Mouse (Mus musculus): Measurements from ENCODE around the gene Rps6ka5. TPM values are rescaled to one million over a fixed set of nuclear protein-coding genes. Genes with fewer than 3 reads are reported as not detected.

Rps6ka5 gene
- polyA plus RNA-seq, 1 experiment: 5.6 TPM

DNA sequence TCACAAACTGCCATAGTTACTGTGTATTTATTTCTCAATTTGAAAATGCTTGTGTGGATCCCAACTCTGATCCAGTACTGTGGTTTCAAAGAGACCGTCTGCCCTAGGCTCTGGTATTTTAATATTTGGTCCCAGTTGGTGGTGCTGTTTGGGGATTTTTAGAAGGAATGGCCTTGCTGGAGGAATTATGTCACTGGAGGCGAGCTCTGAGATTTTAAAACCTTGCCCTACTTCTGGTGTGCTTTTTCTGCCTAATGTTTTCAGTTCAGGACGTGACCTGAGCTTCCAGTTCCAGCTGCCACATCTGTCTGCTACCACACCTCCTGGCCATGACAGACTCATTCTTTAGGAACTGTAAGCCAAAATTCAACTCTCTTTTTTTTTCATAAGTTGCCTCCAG is 121.2 kb downstream of the Rps6ka5 start:
- TF ChIP-seq GATA1 (IDR thresholded peaks at IDR 0.05; ENCODE audit: low read length): no peak

DNA sequence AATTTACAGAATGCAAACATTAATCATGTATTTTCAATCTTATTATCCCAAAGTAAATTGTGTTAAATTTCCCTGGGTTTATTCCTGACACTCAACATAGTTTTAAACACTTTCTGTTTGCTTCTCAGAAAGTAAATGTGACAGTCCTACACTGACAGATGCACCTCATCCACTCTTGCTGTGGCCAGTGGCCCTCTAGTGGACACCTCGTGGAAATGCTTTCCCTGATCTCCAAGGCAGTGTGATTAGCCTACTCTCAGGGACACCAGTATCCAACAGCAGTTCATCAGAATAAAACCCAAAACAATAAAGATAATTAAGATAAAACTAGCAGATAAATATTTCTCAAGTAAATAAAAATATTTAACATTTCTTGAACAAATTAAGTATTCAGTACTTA is 122.2 kb downstream of the Rps6ka5 start:
- TF ChIP-seq GATA1 (IDR thresholded peaks at IDR 0.05; ENCODE audit: low read length): no peak

GRCm38 (mm10) chr12:100594700-100595099 is 132.1 kb downstream of the Rps6ka5 start:
- no peak for TF ChIP-seq GATA1 (IDR thresholded peaks at IDR 0.05; ENCODE audit: low read length)

GRCm38 (mm10) chr12:100586601-100587000 is 140.2 kb downstream of the Rps6ka5 start:
- TF ChIP-seq GATA1 (IDR thresholded peaks at IDR 0.05; ENCODE audit: low read length): no peak

GRCm38 (mm10) chr12:100579221-100579620 is 147.6 kb downstream of the Rps6ka5 start:
- no peak for TF ChIP-seq GATA1 (IDR thresholded peaks at IDR 0.05; ENCODE audit: low read length)

GRCm38 (mm10) chr12:100578291-100578690 is 148.5 kb downstream of the Rps6ka5 start:
- no peak for TF ChIP-seq GATA1 (IDR thresholded peaks at IDR 0.05; ENCODE audit: low read length)

GRCm38 (mm10) chr12:100575739-100576138 is 151.0 kb downstream of the Rps6ka5 start:
- TF ChIP-seq GATA1 (IDR thresholded peaks at IDR 0.05; ENCODE audit: low read length): no peak

- no peak for TF ChIP-seq GATA1 (IDR thresholded peaks at IDR 0.05; ENCODE audit: low read length)
These were observed 156.2 kb downstream of the Rps6ka5 start for GRCm38 (mm10) chr12:100570522-100571072.

- no peak for TF ChIP-seq GATA1 (IDR thresholded peaks at IDR 0.05; ENCODE audit: low read length)
These were observed 158.0 kb downstream of the Rps6ka5 start for GRCm38 (mm10) chr12:100568831-100569230.

DNA sequence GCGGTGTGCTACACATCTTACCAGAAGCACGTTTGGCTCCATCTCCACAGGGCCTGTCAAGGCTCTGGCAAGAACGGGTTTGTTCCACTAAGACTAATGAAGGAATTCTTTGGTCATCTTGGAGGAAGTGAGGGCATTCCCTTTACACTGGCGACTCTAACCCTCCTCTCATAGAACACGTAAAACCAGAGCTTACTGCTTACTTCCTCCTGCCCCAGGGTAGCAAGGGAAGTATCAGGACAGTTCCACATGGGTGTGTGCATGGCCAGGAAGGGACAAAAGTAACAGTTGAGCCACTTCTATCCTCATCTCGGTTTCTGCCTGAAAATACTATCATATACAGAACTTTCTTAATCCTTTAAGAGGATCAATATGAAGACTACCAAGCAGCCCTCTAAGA is 158.7 kb downstream of the Rps6ka5 start:
- TF ChIP-seq GATA1 (IDR thresholded peaks at IDR 0.05; ENCODE audit: low read length): no peak

GRCm38 (mm10) chr12:100567627-100568026 is 159.2 kb downstream of the Rps6ka5 start:
- TF ChIP-seq GATA1 (IDR thresholded peaks at IDR 0.05; ENCODE audit: low read length): no peak

DNA sequence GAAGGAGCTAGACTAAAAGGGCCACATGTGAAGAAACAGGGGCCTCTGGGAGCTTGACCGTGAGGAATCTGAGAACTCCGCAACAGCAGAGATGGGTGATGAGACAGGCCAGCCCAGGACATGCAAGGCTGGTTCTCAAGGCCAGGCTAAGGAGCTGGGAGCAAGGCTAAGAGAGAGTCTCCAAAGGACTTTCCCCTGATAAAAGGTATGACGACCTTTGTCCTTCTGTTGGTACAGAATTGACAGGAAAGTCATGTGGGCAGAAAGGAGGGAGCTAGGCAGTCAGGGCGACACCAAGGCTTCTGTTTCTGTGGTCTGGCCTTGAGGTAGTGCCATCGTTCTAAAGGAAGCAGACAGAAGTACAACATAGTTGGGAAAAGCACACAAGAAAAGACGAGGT is 173.1 kb downstream of the Rps6ka5 start:
- no peak for TF ChIP-seq GATA1 (IDR thresholded peaks at IDR 0.05; ENCODE audit: low read length)

DNA sequence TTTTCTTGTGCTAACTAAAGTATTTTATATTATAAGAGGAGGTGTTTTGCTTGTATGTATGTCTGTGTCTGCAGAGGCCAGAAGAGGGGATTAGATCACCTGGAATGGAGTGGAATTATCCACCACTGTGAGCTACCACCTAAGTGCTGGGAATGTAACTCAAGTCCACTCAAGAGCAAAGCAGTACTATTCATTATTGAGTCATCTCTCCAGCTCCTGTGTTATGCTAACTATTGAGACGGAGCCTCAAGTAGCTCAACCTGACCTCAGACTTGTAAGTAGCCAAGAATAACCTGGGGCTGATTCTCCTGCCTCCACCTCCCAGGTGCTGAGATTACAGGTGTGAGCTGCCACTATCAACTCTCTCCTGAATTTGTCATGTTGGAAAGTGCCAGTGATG is 174.8 kb downstream of the Rps6ka5 start:
- no peak for TF ChIP-seq GATA1 (IDR thresholded peaks at IDR 0.05; ENCODE audit: low read length)

GRCm38 (mm10) chr12:100544194-100544567 is 182.6 kb downstream of the Rps6ka5 start:
- no peak for TF ChIP-seq GATA1 (IDR thresholded peaks at IDR 0.05; ENCODE audit: low read length)

DNA sequence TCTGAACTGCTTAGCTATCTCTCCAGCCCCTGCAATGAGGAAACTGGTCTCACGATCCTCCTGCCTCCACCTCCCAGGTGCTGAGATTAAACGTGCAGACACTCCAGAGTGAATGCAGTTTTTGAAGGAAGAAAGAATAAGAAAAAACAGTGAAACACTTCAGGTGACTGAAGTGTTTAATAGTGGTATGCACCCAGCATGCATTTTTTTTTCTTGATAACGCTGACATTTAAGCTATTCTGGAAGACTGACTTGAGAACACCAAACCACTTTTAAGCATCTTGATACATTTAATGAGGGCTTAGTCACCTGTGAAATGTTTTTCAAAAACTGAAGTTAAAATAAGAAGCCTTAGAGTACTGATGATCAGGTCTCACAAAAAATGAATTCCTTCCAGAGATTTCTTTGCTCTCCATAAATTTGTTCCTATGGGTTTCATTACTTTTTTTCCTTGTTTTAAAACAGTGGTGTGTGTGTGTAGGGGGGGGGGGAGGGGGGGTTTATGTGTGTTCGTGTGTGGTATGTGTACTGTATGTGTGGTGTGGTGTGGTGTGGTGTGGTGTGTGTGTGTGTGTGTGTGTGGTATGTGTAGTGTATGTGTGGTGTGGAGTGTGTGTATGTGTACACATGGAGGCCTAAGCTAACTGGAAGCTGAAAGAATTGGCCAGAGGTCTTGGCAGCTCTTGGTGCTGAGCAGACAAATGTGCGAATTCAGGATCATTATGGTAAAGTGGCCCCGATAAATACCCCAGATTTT is 183.2 kb downstream of the Rps6ka5 start:
- TF ChIP-seq GATA1 (IDR thresholded peaks at IDR 0.05; ENCODE audit: low read length): no peak

DNA sequence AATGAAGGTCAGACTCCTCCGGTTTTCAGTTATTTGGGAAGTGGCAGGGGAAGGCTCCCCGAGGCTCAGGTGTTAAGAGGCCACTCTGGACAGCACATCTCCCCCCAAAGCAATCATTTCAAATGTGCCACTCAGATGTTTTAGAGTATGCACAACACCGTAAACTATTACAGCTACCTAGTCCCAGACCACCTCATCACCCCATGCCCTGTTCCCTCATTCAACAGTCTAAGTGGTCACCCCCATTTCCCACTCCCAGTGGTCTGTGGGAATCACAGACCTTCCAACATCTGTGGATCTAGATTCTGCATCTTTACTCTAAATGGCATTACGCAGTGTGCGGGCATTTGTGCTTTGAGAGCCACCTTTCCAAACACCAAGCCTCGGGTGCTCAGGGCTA is 184.3 kb downstream of the Rps6ka5 start:
- TF ChIP-seq GATA1 (IDR thresholded peaks at IDR 0.05; ENCODE audit: low read length): no peak

DNA sequence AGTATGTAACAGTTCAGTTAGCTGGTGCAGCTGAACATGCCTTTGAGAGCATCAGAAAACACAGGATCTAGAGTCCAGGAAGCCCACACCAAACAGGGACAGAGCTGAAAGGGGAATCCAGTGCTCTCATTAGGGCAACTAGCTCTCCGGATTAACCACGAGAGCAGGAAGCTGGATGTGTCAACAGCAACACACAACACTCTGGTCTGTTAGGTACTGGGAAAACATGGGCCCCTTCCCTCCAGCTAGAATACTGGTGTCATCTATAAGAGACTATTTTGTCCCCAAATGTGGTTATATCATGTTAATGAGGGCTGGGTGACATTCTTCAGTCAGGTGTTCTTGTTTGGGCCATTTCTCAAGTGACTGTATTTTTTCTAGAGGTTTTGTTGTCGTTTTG is 184.7 kb downstream of the Rps6ka5 start:
- no peak for TF ChIP-seq GATA1 (IDR thresholded peaks at IDR 0.05; ENCODE audit: low read length)

Measured in G1E-ER4 (cell line).